Mouse (Mus musculus) left cerebral cortex, adult 9 months (tissue): ENCODE data around the gene Tiparp.
A peak's percentile ranks its signal among the peaks of the same experiment; 100 is the strongest.

Experiments
- DNase-seq, 2 experiments: peaks; one replicate each; pipeline ENCODE4 v3.0.0; 2022; ENCODE audit warnings: low spot score in 2 of 2

The Tiparp gene

GRCm38 (mm10) chr3:65585291-65585690 is 57.1 kb downstream of the Tiparp start:
- DNase-seq = no peak

- no peak for DNase-seq
These were observed 57.7 kb downstream of the Tiparp start for GRCm38 (mm10) chr3:65585823-65586482.

GRCm38 (mm10) chr3:65586483-65586905 is 58.3 kb downstream of the Tiparp start:
- peak; percentile 42 to 74 for DNase-seq

GRCm38 (mm10) chr3:65586966-65587365 is 58.8 kb downstream of the Tiparp start:
- no peak for DNase-seq

- no peak for DNase-seq
These were observed 60.2 kb downstream of the Tiparp start for GRCm38 (mm10) chr3:65588424-65588823.

- no peak for DNase-seq
These were observed 64.6 kb downstream of the Tiparp start for GRCm38 (mm10) chr3:65592850-65593249.

- DNase-seq = no peak
These were observed 66.3 kb downstream of the Tiparp start for GRCm38 (mm10) chr3:65594493-65594892.

- no peak for DNase-seq
These were observed 67.0 kb downstream of the Tiparp start for GRCm38 (mm10) chr3:65595196-65595595.

- DNase-seq = no peak
These were observed 70.0 kb downstream of the Tiparp start for GRCm38 (mm10) chr3:65598071-65598830.

- no peak for DNase-seq
These were observed 70.9 kb downstream of the Tiparp start for GRCm38 (mm10) chr3:65599151-65599550.

GRCm38 (mm10) chr3:65601291-65602050 is 73.3 kb downstream of the Tiparp start:
- no peak for DNase-seq

GRCm38 (mm10) chr3:65603392-65604055 is 75.3 kb downstream of the Tiparp start:
- peak; percentile 22 to 35 for DNase-seq
